Mouse (Mus musculus): ENCODE results near the gene 1190002N15Rik.

- no peak for TF ChIP-seq CTCF (IDR thresholded peaks at IDR 0.05; ENCODE audit: extremely low read depth, insufficient read depth, insufficient read length, insufficient replicate concordance)
- no peak for TF ChIP-seq POLR2A (IDR thresholded peaks at IDR 0.05; ENCODE audit: low read depth, low read length)
Observed at GRCm38 (mm10) chr9:94543881-94544280, 6.0 kb upstream of the 1190002N15Rik start.
